Mouse (Mus musculus) lung, embryonic 15.5 days (tissue): Measurements from ENCODE around the gene Hoxd12. TPM values are rescaled to one million over a fixed set of nuclear protein-coding genes. Genes with fewer than 3 reads are reported as not detected.
A peak's percentile ranks its signal among the peaks of the same experiment; 100 is the strongest.

Experiments used
- ATAC-seq: fragments of 200-750 bp; cut with Nextera tagmentation; 2 replicates; pipeline ENCODE4 v1.8.0; 2017; ENCODE audit warnings: moderate number of reproducible peaks, borderline replicate concordance; ENCODE audit not compliant: low FRiP score, low TSS enrichment; ENCODE audit errors: extremely low read depth
- H3K27ac ChIP-seq: fragments of 300-500 bp; sonication (generic); 2 replicates; pipeline ENCODE4 v1.5.1; 2015; ENCODE audit warnings: moderate library complexity, mild to moderate bottlenecking, inconsistent platforms
- H3K27me3 ChIP-seq: fragments of 300-500 bp; sonication (generic); 2 replicates; pipeline ENCODE4 v1.6.1; 2015; ENCODE audit warnings: inconsistent platforms
- H3K36me3 ChIP-seq: fragments of 300-500 bp; sonication (generic); 2 replicates; pipeline ENCODE4 v1.6.1; 2015; ENCODE audit warnings: inconsistent platforms
- H3K4me1 ChIP-seq: fragments of 300-500 bp; sonication (generic); 2 replicates; pipeline ENCODE4 v1.6.1; 2015; ENCODE audit warnings: inconsistent platforms
- H3K4me2 ChIP-seq: fragments of 300-500 bp; sonication (generic); 2 replicates; pipeline ENCODE4 v1.6.1; 2015; ENCODE audit warnings: inconsistent platforms, mild to moderate bottlenecking, moderate library complexity
- H3K4me3 ChIP-seq: fragments of 300-500 bp; sonication (generic); 2 replicates; pipeline ENCODE4 v1.5.1; 2015; ENCODE audit warnings: mild to moderate bottlenecking, inconsistent platforms
- H3K9ac ChIP-seq: fragments of 300-500 bp; sonication (generic); 2 replicates; pipeline ENCODE4 v1.6.1; 2015; ENCODE audit warnings: inconsistent platforms
- H3K9me3 ChIP-seq: fragments of 300-500 bp; sonication (generic); 2 replicates; pipeline ENCODE4 v1.6.1; 2016; ENCODE audit warnings: inconsistent platforms
- WGBS: fragments of 180-500 bp; shearing (Covaris S2); methylation state at CpG from one replicate; pipeline ENCODE4 v1.1.7; 2015; 5-methylcytosine and 5-hydroxymethylcytosine counted together
- polyA plus RNA-seq: library from polyadenylated mRNA; unstranded; fragments of >200 nt; fragmentation: Nextera tagmentation; extraction: Ambion mirVana; gene quantifications from 2 replicates; pipeline ENCODE4 v1.2.1, GENCODE M21; 2015

Gene Hoxd12
- polyA plus RNA-seq, 1 experiment from 2014 or later, result not detected

- peaks cover 24% of the 10 kb centered on the region for H3K4me1 ChIP-seq
- H3K27ac ChIP-seq, result no peak overlapping the region
- ATAC-seq, result no peak
- no peak overlapping the region for H3K9ac ChIP-seq
- H3K4me3 ChIP-seq, result no peak overlapping the region
- H3K4me2 ChIP-seq, result no peak overlapping the region
- no peaks in the 10 kb centered on the region for H3K9me3 ChIP-seq
- H3K27me3 ChIP-seq, result peaks cover 98% of the 10 kb centered on the region
- H3K36me3 ChIP-seq, result no peaks in the 10 kb centered on the region
- 17% methylated on average over 6 of the region's 6 CpGs for WGBS
Observed at GRCm38 (mm10) chr2:74702820-74703219, 28.0 kb downstream of the Hoxd12 start.

DNA sequence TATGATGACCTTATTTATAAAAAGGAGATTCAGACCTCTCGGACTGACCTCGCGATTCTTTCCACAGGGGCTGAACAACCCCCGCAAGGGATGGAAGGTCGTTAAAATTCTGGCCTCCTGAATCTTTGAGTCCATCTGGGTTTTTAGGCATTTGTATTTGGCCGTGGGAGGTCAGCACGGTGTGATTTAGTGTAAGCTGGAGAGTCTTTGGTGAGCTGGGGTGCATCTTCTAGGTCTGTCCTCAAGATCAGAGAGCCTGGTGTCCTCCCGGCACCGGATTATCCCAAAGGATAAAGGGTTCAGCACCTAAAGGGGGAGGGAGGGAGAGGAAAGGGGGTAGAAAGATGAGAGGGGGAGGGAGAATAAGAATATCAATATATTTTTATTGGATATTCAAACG is 28.5 kb downstream of the Hoxd12 start:
- no peak overlapping the region for H3K9ac ChIP-seq
- 7% methylated on average over 10 of the region's 10 CpGs for WGBS
- H3K4me1 ChIP-seq, result peaks cover 19% of the 10 kb centered on the region
- no peak for ATAC-seq
- H3K27me3 ChIP-seq, result peaks cover 98% of the 10 kb centered on the region
- no peaks in the 10 kb centered on the region for H3K36me3 ChIP-seq
- H3K27ac ChIP-seq, result no peak overlapping the region
- H3K4me3 ChIP-seq, result no peak overlapping the region
- no peak overlapping the region for H3K4me2 ChIP-seq
- H3K9me3 ChIP-seq, result no peaks in the 10 kb centered on the region

- Histone ChIP-seq H3K27ac (no peak overlapping the region), H3K4me3 (peak overlapping the region; percentile 46; the same call in 1 of the 2 replicates), H3K9me3 (no peaks in the 10 kb centered on the region), H3K4me1 (peaks cover 16% of the 10 kb centered on the region), H3K27me3 (peaks cover 98% of the 10 kb centered on the region), H3K4me2 (no peak overlapping the region), H3K9ac (no peak overlapping the region), H3K36me3 (no peaks in the 10 kb centered on the region)
- WGBS, result 5% methylated on average over 26 of the region's 26 CpGs
- no peak for ATAC-seq
Observed at GRCm38 (mm10) chr2:74703720-74704392, 29.0 kb downstream of the Hoxd12 start.

DNA sequence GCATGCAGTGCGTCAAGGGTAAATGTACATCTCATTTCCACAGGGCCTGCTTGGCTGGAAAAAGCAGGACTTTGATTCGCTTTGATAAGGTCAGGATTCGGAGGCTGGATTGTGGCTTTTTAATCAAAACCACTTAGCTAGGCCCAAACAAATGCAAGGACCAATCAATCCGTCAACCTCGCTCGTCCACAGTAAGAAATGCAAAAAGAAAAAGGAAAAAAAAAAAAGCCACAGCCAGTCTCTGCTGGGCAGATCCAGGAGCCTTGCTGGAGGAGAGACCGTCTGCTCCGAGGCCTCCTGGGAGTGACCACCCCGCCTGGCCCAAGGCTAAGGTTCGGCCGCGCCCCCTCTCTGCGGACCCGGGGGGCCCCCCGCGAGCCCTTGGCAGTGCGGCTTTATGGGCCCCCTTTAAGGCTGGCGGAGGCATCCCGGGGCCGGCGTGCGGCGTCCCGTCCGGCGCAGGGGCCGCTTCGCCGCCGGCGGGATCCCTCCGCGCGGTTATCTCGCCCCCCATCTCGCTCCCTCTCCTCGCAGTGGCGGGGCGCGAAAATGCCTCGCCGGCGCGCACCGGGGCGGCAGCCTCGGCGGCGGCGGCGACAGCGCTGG is 29.7 kb downstream of the Hoxd12 start, which contains the start of gene Hoxd8:
Gene Hoxd8, plus strand, starts transcription at position 223 of the 606 bp plus-strand sequence.
- Histone ChIP-seq H3K36me3 (no peaks in the 10 kb centered on the region), H3K9me3 (no peaks in the 10 kb centered on the region), H3K9ac (no peak within 1 kb of the TSS), H3K27ac (no peak within 1 kb of the TSS), H3K4me1 (peaks cover 16% of the 10 kb centered on the region), H3K4me2 (peak within 1 kb of the TSS; percentile 83), H3K4me3 (peak within 1 kb of the TSS; percentile 46), H3K27me3 (peaks cover 98% of the 10 kb centered on the region)
- peak; percentile 20; the same call in 1 of the 2 replicates for ATAC-seq
- under 1% methylated on average over 50 of the region's 52 CpGs for WGBS

DNA sequence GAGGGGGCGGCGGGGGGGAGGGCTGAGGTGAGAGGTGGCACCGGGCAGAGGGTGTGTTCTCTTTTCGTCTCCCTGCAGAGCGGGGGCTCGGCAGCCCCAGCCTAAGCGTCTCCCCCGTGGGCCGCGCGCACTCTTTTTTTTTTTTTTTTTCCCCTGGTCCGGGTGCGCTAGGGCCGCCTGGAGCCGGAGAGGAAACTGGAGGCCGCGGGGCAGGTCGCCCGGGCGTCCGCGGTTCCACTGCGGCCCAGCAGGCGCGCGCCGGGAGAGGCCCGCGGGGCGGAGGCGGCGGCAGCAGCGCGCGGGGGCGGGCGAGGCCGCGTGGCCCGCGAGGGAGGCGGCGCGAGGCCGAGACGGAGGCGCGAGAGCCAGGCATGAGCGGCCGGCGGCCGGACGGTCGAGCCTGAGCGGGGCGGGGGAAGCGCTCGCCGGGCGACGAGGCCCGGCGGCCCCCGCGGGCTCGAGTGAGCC is 30.2 kb downstream of the Hoxd12 start:
- Histone ChIP-seq H3K9ac (no peak overlapping the region), H3K36me3 (no peaks in the 10 kb centered on the region), H3K4me2 (peak overlapping the region; percentile 83), H3K4me3 (peak overlapping the region; percentile 46), H3K27me3 (peaks cover 98% of the 10 kb centered on the region), H3K4me1 (peaks cover 16% of the 10 kb centered on the region), H3K27ac (no peak overlapping the region), H3K9me3 (no peaks in the 10 kb centered on the region)
- 0% methylated on average over 6 of the region's 66 CpGs for WGBS
- peak; percentile 44; the same call in 1 of the 2 replicates for ATAC-seq

- Histone ChIP-seq H3K4me2 (peak overlapping the region; percentile 83), H3K9ac (no peak overlapping the region), H3K4me3 (peak overlapping the region; percentile 46), H3K9me3 (no peaks in the 10 kb centered on the region), H3K4me1 (peaks cover 16% of the 10 kb centered on the region), H3K27me3 (peaks cover 98% of the 10 kb centered on the region), H3K36me3 (no peaks in the 10 kb centered on the region), H3K27ac (no peak overlapping the region)
- peak; percentile 58; the same call in 1 of the 2 replicates for ATAC-seq
- WGBS, result 2% methylated on average over 59 of the region's 85 CpGs
Observed at GRCm38 (mm10) chr2:74705467-74706089, 30.8 kb downstream of the Hoxd12 start.

GRCm38 (mm10) chr2:74706393-74706960 is 31.7 kb downstream of the Hoxd12 start:
- Histone ChIP-seq H3K9me3 (no peaks in the 10 kb centered on the region), H3K4me3 (no peak overlapping the region), H3K27ac (no peak overlapping the region), H3K9ac (no peak overlapping the region), H3K27me3 (peaks cover 98% of the 10 kb centered on the region), H3K36me3 (no peaks in the 10 kb centered on the region), H3K4me2 (no peak overlapping the region), H3K4me1 (peaks cover 16% of the 10 kb centered on the region)
- no peak for ATAC-seq
- 2% methylated on average over 13 of the region's 13 CpGs for WGBS

- Histone ChIP-seq H3K9me3 (no peaks in the 10 kb centered on the region), H3K4me1 (peaks cover 24% of the 10 kb centered on the region), H3K4me2 (no peak overlapping the region), H3K27me3 (peaks cover 99% of the 10 kb centered on the region), H3K27ac (no peak overlapping the region), H3K36me3 (no peaks in the 10 kb centered on the region), H3K9ac (no peak overlapping the region), H3K4me3 (no peak overlapping the region)
- no peak for ATAC-seq
- WGBS, result 10% methylated on average over 7 of the region's 7 CpGs
Observed at GRCm38 (mm10) chr2:74707599-74707998, 32.8 kb downstream of the Hoxd12 start.

- WGBS, result 10% methylated on average over 4 of the region's 4 CpGs
- Histone ChIP-seq H3K4me2 (no peak overlapping the region), H3K36me3 (no peaks in the 10 kb centered on the region), H3K27me3 (peaks cover 99% of the 10 kb centered on the region), H3K27ac (no peak overlapping the region), H3K9ac (no peak overlapping the region), H3K4me3 (no peak overlapping the region), H3K4me1 (peaks cover 24% of the 10 kb centered on the region), H3K9me3 (no peaks in the 10 kb centered on the region)
- ATAC-seq, result no peak
Observed at GRCm38 (mm10) chr2:74708676-74709075, 33.9 kb downstream of the Hoxd12 start.

DNA sequence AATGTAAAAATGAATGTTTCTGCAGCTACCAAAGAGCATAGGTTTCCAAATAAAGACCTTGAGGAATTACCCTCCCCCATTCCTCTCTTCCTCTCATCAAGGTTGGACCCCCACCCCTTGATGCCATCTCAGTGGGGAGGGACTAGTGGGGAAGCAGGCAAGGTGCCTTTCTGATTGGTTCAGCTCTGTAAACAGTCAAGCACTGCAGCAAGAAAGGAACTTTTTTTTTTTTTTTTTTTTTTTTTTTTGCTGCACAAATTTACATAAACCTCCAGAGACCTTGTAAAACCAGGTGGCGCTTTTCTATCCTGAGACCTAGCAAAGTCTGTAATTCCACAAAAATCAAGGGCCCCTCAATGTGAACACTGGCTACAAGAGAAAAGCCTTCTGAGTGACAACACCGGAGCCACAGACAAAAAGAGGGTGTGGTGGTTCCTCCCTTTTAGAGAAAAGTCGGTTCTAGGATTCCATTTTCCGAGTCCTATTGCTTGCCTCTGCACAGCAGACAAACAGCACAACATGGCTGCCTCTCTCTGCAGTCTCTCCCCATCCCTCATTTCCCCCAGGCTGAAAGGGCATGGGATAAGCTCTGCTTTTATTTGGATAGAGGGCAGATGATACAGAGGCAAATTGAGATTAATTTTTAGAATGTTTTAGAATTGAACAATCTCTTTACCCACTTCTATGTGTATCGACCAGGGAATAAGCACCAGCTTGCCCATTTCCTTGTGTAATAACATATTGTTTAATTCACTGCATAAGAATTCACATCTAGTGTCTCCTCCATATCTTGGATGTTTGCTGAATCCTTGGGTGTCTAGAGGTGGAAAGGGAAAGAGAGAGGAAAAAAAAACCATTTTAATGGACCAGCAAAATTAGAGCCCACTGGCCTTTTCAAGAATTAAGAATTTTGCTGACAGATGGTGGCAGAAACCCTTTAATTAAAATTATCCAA is 34.9 kb downstream of the Hoxd12 start:
- no peak overlapping the region for H3K4me3 ChIP-seq
- H3K9me3 ChIP-seq, result no peaks in the 10 kb centered on the region
- 5% methylated on average over 5 of the region's 5 CpGs for WGBS
- no peaks in the 10 kb centered on the region for H3K36me3 ChIP-seq
- H3K9ac ChIP-seq, result no peak overlapping the region
- H3K4me1 ChIP-seq, result peaks cover 21% of the 10 kb centered on the region
- H3K27ac ChIP-seq, result no peak overlapping the region
- H3K4me2 ChIP-seq, result no peak overlapping the region
- no peak for ATAC-seq
- peaks cover 99% of the 10 kb centered on the region for H3K27me3 ChIP-seq
